Mouse (Mus musculus): ENCODE data around the gene Swap70. TPM values are rescaled to one million over a fixed set of nuclear protein-coding genes. Genes with fewer than 3 reads are reported as not detected.
"Not testable (repeated sequence)": the region's sequence is repeated elsewhere in the genome, so short reads cannot be mapped to it uniquely, and the experiment has no call there.

Swap70 gene
- polyA plus RNA-seq, 1 experiment from 2014 or later, result 25.8 TPM

DNA sequence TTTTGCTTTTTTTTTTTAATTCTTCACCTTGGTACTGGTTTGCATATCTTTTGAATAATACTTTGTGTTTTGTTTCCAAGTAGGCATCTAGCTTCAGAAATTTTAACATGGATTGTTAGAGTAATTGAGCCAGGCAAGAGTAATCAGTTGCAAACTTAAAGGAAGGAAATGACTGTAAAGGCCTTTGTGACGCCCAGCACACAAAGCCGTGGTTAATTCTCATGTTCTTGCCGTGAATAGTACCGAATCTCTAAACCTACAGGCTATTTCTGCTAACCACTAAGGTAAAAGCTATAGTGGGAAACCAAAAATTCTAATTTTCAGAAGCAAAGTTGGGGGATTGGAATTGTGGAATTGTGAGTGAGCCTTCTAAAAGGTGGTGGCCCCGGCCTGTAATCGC, 8.5 kb downstream of the Swap70 start:
- H3K36me3 ChIP-seq (ENCODE audit: control insufficient read depth, insufficient read depth, low read length), result 0 out of 2 replicates have a peak, but pooled peaks cover 3% of the 10 kb centered on the region
- no peak for ATAC-seq (ENCODE audit: insufficient read depth, low FRiP score)
- no peak overlapping the region for H3K4me3 ChIP-seq (replicated peaks; ENCODE audit: low read length)
- no peaks in the 10 kb centered on the region for H3K4me1 ChIP-seq (ENCODE audit: control insufficient read depth, insufficient read depth, low read length)
- 80% methylated on average over 6 of the region's 6 CpGs for WGBS
- H3K27ac ChIP-seq (ENCODE audit: low read length), result no peak overlapping the region
- H3K4me2 ChIP-seq (ENCODE audit: low read depth, low read length), result no peak overlapping the region
- no peaks in the 10 kb centered on the region for H3K27me3 ChIP-seq (ENCODE audit: control insufficient read depth, insufficient read depth, low read length)
- no peaks in the 10 kb centered on the region for H3K9me3 ChIP-seq (replicated peaks; ENCODE audit: control insufficient read depth, low read length)
- H3K9ac ChIP-seq (ENCODE audit: low read length), result no peak overlapping the region

GRCm38 (mm10) chr7:110231127-110231526, 9.6 kb downstream of the Swap70 start:
- H3K36me3 ChIP-seq (ENCODE audit: control insufficient read depth, insufficient read depth, low read length); H3K9ac ChIP-seq (ENCODE audit: low read length); H3K27ac ChIP-seq (ENCODE audit: low read length); H3K4me1 ChIP-seq (ENCODE audit: control insufficient read depth, insufficient read depth, low read length); ATAC-seq (ENCODE audit: insufficient read depth, low FRiP score); H3K27me3 ChIP-seq (ENCODE audit: control insufficient read depth, insufficient read depth, low read length); H3K4me2 ChIP-seq (ENCODE audit: low read depth, low read length); H3K4me3 ChIP-seq (replicated peaks; ENCODE audit: low read length); H3K9me3 ChIP-seq (replicated peaks; ENCODE audit: control insufficient read depth, low read length): not testable (repeated sequence)
- whole genome bisulfite sequencing, result 94% methylated on average over 10 of the region's 10 CpGs

- Histone ChIP-seq H3K27me3 (ENCODE audit: control insufficient read depth, insufficient read depth, low read length) (no peaks in the 10 kb centered on the region), H3K4me1 (ENCODE audit: control insufficient read depth, insufficient read depth, low read length) (peaks cover 10% of the 10 kb centered on the region), H3K36me3 (ENCODE audit: control insufficient read depth, insufficient read depth, low read length) (no peaks in the 10 kb centered on the region), H3K9me3 (replicated peaks; ENCODE audit: control insufficient read depth, low read length) (no peaks in the 10 kb centered on the region), H3K4me3 (replicated peaks; ENCODE audit: low read length) (no peak overlapping the region), H3K4me2 (ENCODE audit: low read depth, low read length) (no peak overlapping the region), H3K27ac (ENCODE audit: low read length) (no peak overlapping the region), H3K9ac (ENCODE audit: low read length) (no peak overlapping the region)
- no peak for ATAC-seq (ENCODE audit: insufficient read depth, low FRiP score)
- 77% methylated on average over 4 of the region's 4 CpGs for WGBS
Observed at GRCm38 (mm10) chr7:110236085-110236484, 14.6 kb downstream of the Swap70 start.

DNA sequence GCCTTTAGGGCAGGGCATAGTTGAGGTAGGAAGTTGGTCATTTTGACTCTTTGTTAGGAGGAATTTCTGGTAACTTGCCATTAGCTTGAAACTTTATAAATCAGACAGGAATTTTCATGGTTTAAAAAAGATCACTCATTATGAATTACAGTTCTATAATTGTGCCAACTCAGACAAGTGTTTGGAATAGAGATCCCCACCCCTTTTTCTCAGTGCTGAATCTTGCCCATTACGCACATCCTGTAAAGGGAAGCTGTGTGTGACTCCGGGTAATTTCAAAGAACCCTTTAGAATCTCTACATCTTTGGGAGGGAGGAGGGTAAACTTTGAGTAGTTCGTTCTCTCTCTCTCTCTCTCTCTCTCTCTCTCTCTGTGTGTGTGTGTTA, 15.9 kb downstream of the Swap70 start:
- no peak overlapping the region for H3K4me3 ChIP-seq (replicated peaks; ENCODE audit: low read length)
- no peaks in the 10 kb centered on the region for H3K9me3 ChIP-seq (replicated peaks; ENCODE audit: control insufficient read depth, low read length)
- H3K4me1 ChIP-seq (ENCODE audit: control insufficient read depth, insufficient read depth, low read length), result peaks cover 10% of the 10 kb centered on the region
- 14% methylated on average over 3 of the region's 3 CpGs for WGBS
- peak overlapping the region; percentile 20; the same call in 1 of the 2 replicates for H3K4me2 ChIP-seq (ENCODE audit: low read depth, low read length)
- H3K27ac ChIP-seq (ENCODE audit: low read length), result peak overlapping the region; percentile 72
- H3K9ac ChIP-seq (ENCODE audit: low read length), result 0 out of 2 replicates have a peak overlapping the region, but pooled peaks have one; percentile 17
- peak; percentile 33; the same call in 1 of the 2 replicates for ATAC-seq (ENCODE audit: insufficient read depth, low FRiP score)
- no peaks in the 10 kb centered on the region for H3K36me3 ChIP-seq (ENCODE audit: control insufficient read depth, insufficient read depth, low read length)
- no peaks in the 10 kb centered on the region for H3K27me3 ChIP-seq (ENCODE audit: control insufficient read depth, insufficient read depth, low read length)

- H3K9ac ChIP-seq (ENCODE audit: low read length), result 0 out of 2 replicates have a peak overlapping the region, but pooled peaks have one; percentile 17
- H3K4me2 ChIP-seq (ENCODE audit: low read depth, low read length), result peak overlapping the region; percentile 20; the same call in 1 of the 2 replicates
- ATAC-seq (ENCODE audit: insufficient read depth, low FRiP score), result peak; percentile 64; the same call in 1 of the 2 replicates
- H3K36me3 ChIP-seq (ENCODE audit: control insufficient read depth, insufficient read depth, low read length), result no peaks in the 10 kb centered on the region
- no peaks in the 10 kb centered on the region for H3K9me3 ChIP-seq (replicated peaks; ENCODE audit: control insufficient read depth, low read length)
- H3K27ac ChIP-seq (ENCODE audit: low read length), result peak overlapping the region; percentile 72
- H3K4me1 ChIP-seq (ENCODE audit: control insufficient read depth, insufficient read depth, low read length), result peaks cover 10% of the 10 kb centered on the region
- H3K27me3 ChIP-seq (ENCODE audit: control insufficient read depth, insufficient read depth, low read length), result no peaks in the 10 kb centered on the region
- no peak overlapping the region for H3K4me3 ChIP-seq (replicated peaks; ENCODE audit: low read length)
- WGBS, result 36% methylated on average over 2 of the region's 2 CpGs
Observed at GRCm38 (mm10) chr7:110237837-110238451, 16.4 kb downstream of the Swap70 start.

DNA sequence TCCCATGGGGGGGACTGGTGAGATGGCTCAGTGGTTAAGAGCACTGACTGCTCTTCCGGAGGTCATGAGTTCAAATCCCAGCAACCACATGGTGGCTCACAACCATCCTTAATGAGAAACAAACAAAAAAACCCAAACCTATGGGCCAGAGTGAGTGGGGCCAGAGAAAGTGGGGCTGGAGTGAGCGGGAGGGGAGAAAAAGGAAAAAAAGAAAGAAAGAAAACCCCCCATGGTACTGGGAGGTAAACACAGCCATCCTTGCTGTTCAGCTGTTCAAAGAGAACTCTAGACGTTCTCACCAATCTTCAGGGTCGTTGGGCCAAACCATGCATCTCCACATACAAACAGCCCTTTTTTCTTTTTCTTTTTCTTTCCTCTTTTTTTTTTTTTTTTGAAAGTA, 18.1 kb downstream of the Swap70 start:
- Histone ChIP-seq H3K36me3 (ENCODE audit: control insufficient read depth, insufficient read depth, low read length) (no peaks in the 10 kb centered on the region), H3K9ac (ENCODE audit: low read length) (no peak overlapping the region), H3K4me1 (ENCODE audit: control insufficient read depth, insufficient read depth, low read length) (peaks cover 10% of the 10 kb centered on the region), H3K4me3 (replicated peaks; ENCODE audit: low read length) (no peak overlapping the region), H3K9me3 (replicated peaks; ENCODE audit: control insufficient read depth, low read length) (no peaks in the 10 kb centered on the region), H3K4me2 (ENCODE audit: low read depth, low read length) (no peak overlapping the region), H3K27me3 (ENCODE audit: control insufficient read depth, insufficient read depth, low read length) (no peaks in the 10 kb centered on the region), H3K27ac (ENCODE audit: low read length) (no peak overlapping the region)
- no peak for ATAC-seq (ENCODE audit: insufficient read depth, low FRiP score)
- WGBS, result 77% methylated on average over 4 of the region's 4 CpGs

DNA sequence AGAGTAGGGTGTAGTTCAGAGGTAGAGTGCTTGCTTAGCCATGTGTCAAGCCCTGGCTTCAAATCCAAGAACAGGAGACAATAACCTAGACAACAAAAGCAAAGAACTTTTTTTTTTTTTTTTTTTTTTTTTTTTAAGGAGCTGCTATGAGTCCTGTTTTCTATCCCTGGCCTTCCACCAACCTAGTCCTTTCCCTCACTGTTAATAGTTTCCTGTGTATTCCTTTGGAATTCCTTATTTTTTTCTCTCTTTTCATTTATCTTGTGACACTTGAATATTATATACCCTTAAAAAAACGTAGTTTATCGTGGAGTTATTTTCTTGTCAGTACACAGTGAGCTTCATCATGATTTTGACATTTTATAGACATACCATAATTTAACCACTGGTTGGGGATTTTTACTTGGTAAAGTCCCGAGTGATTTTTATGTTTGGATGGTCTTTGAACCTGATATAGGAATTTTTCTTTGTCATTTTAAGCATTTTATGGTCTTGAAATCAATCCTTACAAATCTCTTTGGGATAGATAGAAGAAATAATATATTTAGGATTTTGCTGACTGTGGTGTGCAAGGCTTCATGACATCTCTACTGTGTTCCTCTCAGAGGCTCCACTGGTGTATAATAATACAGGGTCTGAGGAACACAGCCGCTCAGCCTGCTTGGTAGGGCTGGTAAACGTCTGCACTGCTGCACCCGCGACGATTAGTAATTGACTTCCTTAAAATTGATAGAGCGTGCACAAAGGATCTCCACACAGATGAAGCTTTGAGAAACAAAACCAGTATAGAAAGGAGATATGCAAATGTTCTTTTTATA, 20.2 kb downstream of the Swap70 start:
- no peak overlapping the region for H3K27ac ChIP-seq (ENCODE audit: low read length)
- H3K9ac ChIP-seq (ENCODE audit: low read length), result no peak overlapping the region
- H3K27me3 ChIP-seq (ENCODE audit: control insufficient read depth, insufficient read depth, low read length), result no peaks in the 10 kb centered on the region
- no peaks in the 10 kb centered on the region for H3K36me3 ChIP-seq (ENCODE audit: control insufficient read depth, insufficient read depth, low read length)
- ATAC-seq (ENCODE audit: insufficient read depth, low FRiP score), result no peak
- H3K9me3 ChIP-seq (replicated peaks; ENCODE audit: control insufficient read depth, low read length), result no peaks in the 10 kb centered on the region
- 70% methylated on average over 9 of the region's 9 CpGs for WGBS
- H3K4me1 ChIP-seq (ENCODE audit: control insufficient read depth, insufficient read depth, low read length), result peaks cover 10% of the 10 kb centered on the region
- H3K4me2 ChIP-seq (ENCODE audit: low read depth, low read length), result no peak overlapping the region
- H3K4me3 ChIP-seq (replicated peaks; ENCODE audit: low read length), result no peak overlapping the region

GRCm38 (mm10) chr7:110242290-110242581, 20.7 kb downstream of the Swap70 start:
- no peak overlapping the region for H3K4me2 ChIP-seq (ENCODE audit: low read depth, low read length)
- no peaks in the 10 kb centered on the region for H3K36me3 ChIP-seq (ENCODE audit: control insufficient read depth, insufficient read depth, low read length)
- no peaks in the 10 kb centered on the region for H3K27me3 ChIP-seq (ENCODE audit: control insufficient read depth, insufficient read depth, low read length)
- ATAC-seq (ENCODE audit: insufficient read depth, low FRiP score), result no peak
- H3K9me3 ChIP-seq (replicated peaks; ENCODE audit: control insufficient read depth, low read length), result no peaks in the 10 kb centered on the region
- peaks cover 10% of the 10 kb centered on the region for H3K4me1 ChIP-seq (ENCODE audit: control insufficient read depth, insufficient read depth, low read length)
- no peak overlapping the region for H3K9ac ChIP-seq (ENCODE audit: low read length)
- H3K4me3 ChIP-seq (replicated peaks; ENCODE audit: low read length), result no peak overlapping the region
- no peak overlapping the region for H3K27ac ChIP-seq (ENCODE audit: low read length)
- WGBS, result 90% methylated on average over 5 of the region's 5 CpGs

- H3K4me3 ChIP-seq (replicated peaks; ENCODE audit: low read length), result no peak overlapping the region
- no peak for ATAC-seq (ENCODE audit: insufficient read depth, low FRiP score)
- H3K4me2 ChIP-seq (ENCODE audit: low read depth, low read length), result no peak overlapping the region
- H3K9me3 ChIP-seq (replicated peaks; ENCODE audit: control insufficient read depth, low read length), result no peaks in the 10 kb centered on the region
- H3K27ac ChIP-seq (ENCODE audit: low read length), result no peak overlapping the region
- H3K36me3 ChIP-seq (ENCODE audit: control insufficient read depth, insufficient read depth, low read length), result no peaks in the 10 kb centered on the region
- H3K9ac ChIP-seq (ENCODE audit: low read length), result no peak overlapping the region
- WGBS, result 90% methylated on average over 9 of the region's 9 CpGs
- H3K4me1 ChIP-seq (ENCODE audit: control insufficient read depth, insufficient read depth, low read length), result no peaks in the 10 kb centered on the region
- H3K27me3 ChIP-seq (ENCODE audit: control insufficient read depth, insufficient read depth, low read length), result no peaks in the 10 kb centered on the region
Observed at GRCm38 (mm10) chr7:110245128-110245527, 23.6 kb downstream of the Swap70 start.
